Mouse (Mus musculus) intestine, embryonic 14.5 days (tissue): ENCODE measurements around the gene Aurkaip1. TPM values are rescaled to one million over a fixed set of nuclear protein-coding genes. Genes with fewer than 3 reads are reported as not detected.

ENCODE experiments used
- ATAC-seq: fragments of 200-750 bp; cut with Nextera tagmentation; replicated peaks from 2 replicates; pipeline ENCODE4 v1.8.0; 2017; ENCODE audit warnings: low read depth, moderate number of reproducible peaks, moderate TSS enrichment, moderate library complexity; ENCODE audit not compliant: low FRiP score, low TSS enrichment
- DNase-seq: peaks from one replicate; pipeline ENCODE4 v3.0.0-alpha.2; 2018; ENCODE audit warnings: low spot score
- H3K27ac ChIP-seq: fragments of 300-500 bp; sonication (generic); 2 replicates; pipeline ENCODE4 v1.5.1; 2014; ENCODE audit warnings: low read depth, mild to moderate bottlenecking, control low read depth
- H3K27me3 ChIP-seq: fragments of 300-500 bp; sonication (generic); replicated peaks from 2 replicates; pipeline ENCODE4 v1.6.1; 2014; ENCODE audit warnings: low read length, control low read depth; ENCODE audit not compliant: control insufficient read depth, insufficient read depth
- H3K36me3 ChIP-seq: fragments of 300-500 bp; sonication (generic); 2 replicates; pipeline ENCODE4 v1.6.1; 2014; ENCODE audit warnings: low read length, control low read depth; ENCODE audit not compliant: control insufficient read depth, insufficient read depth
- H3K4me1 ChIP-seq: fragments of 300-500 bp; sonication (generic); replicated peaks from 2 replicates; pipeline ENCODE4 v1.6.1; 2014; ENCODE audit warnings: low read length, control low read depth, mixed read lengths; ENCODE audit not compliant: control insufficient read depth, insufficient read depth
- H3K4me2 ChIP-seq: fragments of 300-500 bp; sonication (generic); 2 replicates; pipeline ENCODE4 v1.6.1; 2014; ENCODE audit warnings: low read length
- H3K4me3 ChIP-seq: fragments of 300-500 bp; sonication (generic); 2 replicates; pipeline ENCODE4 v1.5.1; 2014; ENCODE audit warnings: low read depth, low read length, control low read depth, mixed read lengths
- H3K9ac ChIP-seq: fragments of 300-500 bp; sonication (generic); 2 replicates; pipeline ENCODE4 v1.6.1; 2014; ENCODE audit warnings: mild to moderate bottlenecking, low read length
- H3K9me3 ChIP-seq: fragments of 300-500 bp; sonication (generic); 2 replicates; pipeline ENCODE4 v1.6.1; 2016; ENCODE audit warnings: low read length, control low read depth; ENCODE audit not compliant: control insufficient read depth
- WGBS: fragments of 180-500 bp; shearing (Covaris S2); extraction: QIAGEN DNeasy Blood & Tissue Kit; methylation state at CpG from one replicate; pipeline ENCODE4 v1.1.7; 2014; 5-methylcytosine and 5-hydroxymethylcytosine counted together
- polyA plus RNA-seq: library from polyadenylated mRNA; unstranded; fragments of >200 nt; fragmentation: Nextera tagmentation; extraction: Ambion mirVana; gene quantifications from 2 replicates; pipeline ENCODE4 v1.2.1, GENCODE M21; 2014

Aurkaip1 gene
- polyA plus RNA-seq, 1 experiment from 2014 or later = 151 TPM

DNA sequence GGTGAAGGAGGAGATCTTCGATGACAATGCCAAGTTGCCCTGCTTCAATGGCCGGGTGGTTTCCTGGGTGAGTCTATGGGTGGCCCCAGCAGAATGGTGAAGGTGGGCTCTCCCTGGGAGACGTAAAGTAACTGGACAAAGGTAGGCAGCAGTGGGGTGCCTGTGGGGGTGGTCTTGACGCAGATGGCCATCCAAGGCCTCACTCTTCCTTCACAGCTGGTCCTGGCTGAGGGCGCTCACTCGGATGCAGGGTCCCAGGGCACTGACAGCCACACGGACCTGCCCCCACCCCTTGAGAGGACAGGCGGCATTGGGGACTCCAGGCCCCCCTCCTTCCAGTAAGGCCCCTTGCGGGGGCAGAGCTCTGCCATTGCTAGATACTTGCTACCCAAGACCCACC is 22.3 kb downstream of the Aurkaip1 start:
- no peak for ATAC-seq
- H3K9me3 ChIP-seq = no peaks in the 10 kb centered on the region
- DNase-seq = no peak
- no peak overlapping the region for H3K4me2 ChIP-seq
- H3K4me1 ChIP-seq = peaks cover 11% of the 10 kb centered on the region
- H3K27ac ChIP-seq = no peak overlapping the region
- no peak overlapping the region for H3K9ac ChIP-seq
- H3K4me3 ChIP-seq = no peak overlapping the region
- 84% methylated on average over 9 of the region's 9 CpGs for WGBS
- peaks cover 45% of the 10 kb centered on the region for H3K36me3 ChIP-seq
- no peaks in the 10 kb centered on the region for H3K27me3 ChIP-seq

DNA sequence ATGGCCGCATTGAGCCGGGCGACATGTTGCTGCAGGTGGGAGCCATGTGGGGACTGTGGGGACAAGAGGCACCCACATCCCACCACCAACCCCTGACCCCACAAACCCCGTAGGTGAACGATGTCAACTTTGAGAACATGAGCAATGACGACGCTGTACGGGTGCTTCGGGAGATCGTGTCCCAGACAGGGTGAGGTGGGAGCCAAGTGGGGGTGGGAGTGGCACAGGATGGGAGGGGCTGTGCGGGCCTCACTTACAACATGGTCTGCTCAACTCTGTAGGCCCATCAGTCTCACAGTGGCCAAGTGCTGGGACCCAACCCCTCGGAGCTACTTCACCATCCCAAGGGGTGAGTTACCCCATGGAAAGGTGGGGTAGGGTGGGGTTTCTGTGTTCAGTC is 23.9 kb downstream of the Aurkaip1 start:
- Histone ChIP-seq H3K9ac (no peak overlapping the region), H3K36me3 (peaks cover 52% of the 10 kb centered on the region), H3K4me2 (no peak overlapping the region), H3K27me3 (no peaks in the 10 kb centered on the region), H3K27ac (no peak overlapping the region), H3K4me3 (no peak overlapping the region), H3K9me3 (no peaks in the 10 kb centered on the region), H3K4me1 (no peaks in the 10 kb centered on the region)
- 0 out of 2 replicates have a peak, but pooled peaks have one; percentile 21 for ATAC-seq
- 97% methylated on average over 12 of the region's 12 CpGs for WGBS
- no peak for DNase-seq

DNA sequence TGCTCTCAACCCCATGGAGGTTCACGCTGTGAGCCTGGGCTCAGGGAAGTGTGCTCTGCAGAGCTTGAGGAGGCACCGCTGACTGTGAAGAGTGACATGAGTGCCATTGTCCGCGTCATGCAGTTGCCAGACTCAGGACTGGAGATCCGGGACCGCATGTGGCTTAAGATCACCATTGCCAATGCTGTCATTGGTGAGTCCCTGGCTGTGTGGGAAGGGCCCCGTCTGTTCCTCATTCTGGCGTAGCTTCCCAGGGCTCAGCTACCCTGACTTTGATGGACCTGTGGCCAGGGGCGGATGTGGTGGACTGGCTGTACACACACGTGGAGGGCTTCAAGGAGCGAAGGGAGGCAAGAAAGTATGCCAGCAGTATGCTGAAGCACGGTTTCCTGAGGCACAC is 25.0 kb downstream of the Aurkaip1 start:
- peaks cover 60% of the 10 kb centered on the region for H3K36me3 ChIP-seq
- no peak overlapping the region for H3K9ac ChIP-seq
- no peak overlapping the region for H3K4me3 ChIP-seq
- no peak overlapping the region for H3K27ac ChIP-seq
- no peaks in the 10 kb centered on the region for H3K9me3 ChIP-seq
- no peak for ATAC-seq
- DNase-seq = no peak
- H3K4me1 ChIP-seq = no peaks in the 10 kb centered on the region
- 92% methylated on average over 12 of the region's 12 CpGs for WGBS
- H3K4me2 ChIP-seq = no peak overlapping the region
- H3K27me3 ChIP-seq = no peaks in the 10 kb centered on the region

DNA sequence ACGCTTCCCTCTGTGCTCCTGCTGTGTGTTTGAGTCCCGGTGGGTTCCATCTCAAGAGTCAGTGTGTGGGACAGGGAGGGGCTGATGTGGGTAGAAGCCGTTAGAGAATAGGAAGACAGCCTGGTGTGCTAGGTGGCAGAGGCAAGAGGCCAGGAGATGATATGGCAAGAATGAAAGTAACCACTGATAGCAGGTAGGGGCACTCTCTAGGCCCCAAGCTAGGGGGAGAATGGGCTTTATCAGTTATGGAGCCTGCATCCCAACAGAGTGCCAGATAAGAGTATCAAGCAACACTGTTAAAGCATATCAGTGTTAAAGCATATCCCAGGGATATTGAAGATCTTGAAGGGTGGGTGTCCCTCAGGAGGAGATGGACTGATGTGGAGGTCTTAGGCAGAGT is 25.8 kb downstream of the Aurkaip1 start:
- ATAC-seq (no peak), DNase-seq (no peak)
- no peak overlapping the region for H3K4me2 ChIP-seq
- no peaks in the 10 kb centered on the region for H3K9me3 ChIP-seq
- 86% methylated on average over 3 of the region's 3 CpGs for WGBS
- no peak overlapping the region for H3K4me3 ChIP-seq
- H3K4me1 ChIP-seq = no peaks in the 10 kb centered on the region
- no peak overlapping the region for H3K27ac ChIP-seq
- no peak overlapping the region for H3K9ac ChIP-seq
- no peaks in the 10 kb centered on the region for H3K27me3 ChIP-seq
- H3K36me3 ChIP-seq = peaks cover 62% of the 10 kb centered on the region

DNA sequence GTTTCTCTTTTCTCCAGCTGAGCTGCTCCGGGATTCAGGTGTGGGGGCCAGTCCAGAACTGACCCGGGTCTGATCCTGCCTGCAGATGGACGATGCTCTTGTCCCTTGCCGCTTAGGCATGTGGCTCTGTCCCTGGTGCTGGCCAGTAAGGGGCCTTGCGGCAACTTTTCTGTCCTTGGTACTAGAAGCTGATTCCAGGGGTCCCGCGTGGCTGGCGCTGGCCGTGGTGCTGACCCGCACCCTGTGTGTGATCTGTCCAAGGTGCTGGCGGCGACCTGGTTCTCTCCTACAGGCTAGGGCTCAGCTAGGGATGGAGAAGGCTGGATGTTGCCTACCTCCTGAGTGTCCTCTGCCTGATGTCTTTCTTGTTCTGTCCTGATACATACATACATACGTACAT is 28.2 kb downstream of the Aurkaip1 start:
- Histone ChIP-seq H3K4me2 (no peak overlapping the region), H3K27ac (no peak overlapping the region), H3K9ac (no peak overlapping the region), H3K27me3 (no peaks in the 10 kb centered on the region), H3K4me1 (no peaks in the 10 kb centered on the region), H3K36me3 (peaks cover 54% of the 10 kb centered on the region), H3K9me3 (no peaks in the 10 kb centered on the region), H3K4me3 (no peak overlapping the region)
- WGBS = 16% methylated on average over 13 of the region's 13 CpGs
- peak; percentile 97 for DNase-seq
- peak; percentile 55 for ATAC-seq

DNA sequence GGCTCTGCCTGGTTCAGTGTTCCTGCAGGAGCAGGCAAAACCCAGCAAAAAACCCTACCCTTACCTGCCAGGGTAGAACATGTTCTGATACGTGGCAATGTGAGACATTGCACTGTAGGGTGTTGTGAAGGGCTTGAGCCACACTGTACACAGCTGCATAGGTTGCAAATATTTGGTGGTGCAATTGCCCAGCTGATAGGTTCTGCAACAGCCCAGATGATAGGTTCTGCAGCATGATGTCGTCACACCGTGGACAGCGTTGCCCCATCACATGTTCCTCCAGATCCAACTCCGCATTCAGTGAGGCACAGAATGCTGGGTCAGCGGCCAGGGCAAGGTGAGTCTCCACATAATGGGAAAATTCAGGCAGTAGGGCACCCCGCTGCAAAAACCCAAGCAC is 30.7 kb downstream of the Aurkaip1 start:
- Histone ChIP-seq H3K36me3 (peaks cover 49% of the 10 kb centered on the region), H3K4me1 (no peaks in the 10 kb centered on the region), H3K4me3 (no peak overlapping the region), H3K27ac (no peak overlapping the region), H3K9me3 (no peaks in the 10 kb centered on the region), H3K4me2 (no peak overlapping the region), H3K27me3 (no peaks in the 10 kb centered on the region), H3K9ac (no peak overlapping the region)
- WGBS = 90% methylated on average over 7 of the region's 7 CpGs
- no peak for ATAC-seq
- DNase-seq = no peak

DNA sequence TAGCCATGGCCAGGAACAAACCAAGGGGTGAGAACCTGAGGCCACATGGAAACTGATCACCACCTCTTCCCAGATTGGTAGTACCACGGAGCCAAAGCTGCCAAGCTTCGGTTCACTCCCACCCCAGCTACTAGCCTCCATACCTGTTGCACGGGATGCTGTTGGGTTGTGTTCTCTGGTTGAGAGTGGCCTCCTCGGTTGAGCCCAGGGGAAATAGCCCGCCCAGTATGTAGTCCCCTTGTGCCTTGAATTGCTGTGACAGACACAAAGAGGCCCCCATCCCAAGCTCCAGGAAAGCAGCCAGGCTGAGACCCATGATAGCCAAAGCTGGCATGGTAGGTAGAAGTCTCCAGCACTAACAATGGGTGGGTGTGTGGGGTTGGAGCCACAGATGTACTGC is 31.9 kb downstream of the Aurkaip1 start, which contains the start of gene Tas1r3:
Gene Tas1r3 (minus strand): TSS at position 362 of the 400 bp plus-strand sequence.
- Histone ChIP-seq H3K4me2 (no peak within 1 kb of the TSS), H3K4me3 (no peak within 1 kb of the TSS), H3K4me1 (peaks cover under 1% of the 10 kb centered on the region; the same call in 1 of the 2 replicates), H3K9me3 (no peaks in the 10 kb centered on the region), H3K27me3 (no peaks in the 10 kb centered on the region), H3K36me3 (peaks cover 45% of the 10 kb centered on the region), H3K9ac (no peak within 1 kb of the TSS), H3K27ac (no peak within 1 kb of the TSS)
- WGBS = 78% methylated on average over 5 of the region's 5 CpGs
- DNase-seq (no peak), ATAC-seq (no peak)

DNA sequence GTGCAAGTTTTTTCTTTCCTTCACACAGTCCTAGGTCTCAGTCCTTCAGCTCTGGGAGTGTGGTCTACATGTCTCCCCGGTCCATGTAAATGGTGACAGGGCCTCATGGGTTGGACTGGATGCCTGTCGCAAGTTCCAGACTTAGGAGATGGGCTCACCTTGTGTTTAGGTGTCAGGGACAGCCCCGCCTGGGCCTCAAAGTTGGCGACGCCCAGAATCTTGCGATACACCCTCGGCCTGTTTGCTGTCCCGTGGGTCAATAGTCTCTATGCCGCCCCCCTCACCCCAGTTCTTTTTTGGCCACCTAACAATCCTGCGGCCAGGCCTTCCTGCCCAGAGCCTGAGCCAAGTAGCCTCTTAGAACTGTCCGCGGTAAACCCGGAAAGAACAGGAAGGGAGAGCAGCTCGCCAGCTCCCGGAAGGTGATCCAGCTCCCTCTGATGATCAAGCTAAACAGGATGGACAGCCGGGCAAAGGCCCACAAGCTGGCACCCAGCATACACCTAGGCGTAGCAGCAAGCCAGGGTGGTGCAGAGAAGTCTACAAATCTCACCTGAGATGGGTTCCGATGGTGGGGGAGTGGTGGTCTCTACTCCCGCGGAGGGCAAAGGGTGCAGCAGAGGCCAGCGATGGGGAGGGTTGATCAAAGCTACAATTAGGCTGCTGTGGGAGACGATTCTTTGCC is 37.7 kb downstream of the Aurkaip1 start:
- no peaks in the 10 kb centered on the region for H3K27me3 ChIP-seq
- WGBS = 8% methylated on average over 22 of the region's 22 CpGs
- peak overlapping the region; percentile 73 for H3K4me3 ChIP-seq
- no peak overlapping the region for H3K27ac ChIP-seq
- DNase-seq (no peak), ATAC-seq (peak; percentile 47)
- peak overlapping the region; percentile 66 for H3K9ac ChIP-seq
- H3K4me1 ChIP-seq = peaks cover 17% of the 10 kb centered on the region
- peaks cover 41% of the 10 kb centered on the region for H3K36me3 ChIP-seq
- peak overlapping the region; percentile 88 for H3K4me2 ChIP-seq
- no peaks in the 10 kb centered on the region for H3K9me3 ChIP-seq
